13 mouse cellular contexts compared by ENCODE assay signal in the genomic region with DNA sequence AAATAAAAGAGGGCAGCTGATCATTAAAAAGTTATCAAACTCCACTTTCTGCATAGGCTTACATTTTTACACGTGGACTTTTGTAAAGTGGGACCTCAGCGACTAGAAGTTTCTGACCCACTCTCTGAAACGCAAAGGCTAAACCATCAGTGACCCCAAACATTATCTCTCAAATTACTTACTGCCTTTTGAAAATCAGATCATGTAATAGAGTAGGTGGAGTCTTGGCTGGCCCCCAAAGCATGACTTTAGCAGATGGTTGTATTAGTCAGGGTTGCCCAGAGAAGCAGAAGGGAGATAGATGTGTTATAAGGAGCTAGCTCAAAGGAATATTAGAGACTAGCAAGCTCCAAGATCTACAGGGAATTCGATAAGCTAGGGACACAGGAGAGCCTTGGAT.
DNase-seq lines count a peak whose midpoint lies in the region; ATAC-seq and TF ChIP-seq lines count a peak whose summit lies in the region.
"Had no signal": no experiment of that assay in that cellular context is flagged by ENCODE, and none has a peak within 500 bp of the region (broad histone marks: within the 10 kb centered on the region; RNA-seq: fewer than 3 reads in every experiment).

No protein-coding gene starts in this region.

- no peak for TF ChIP-seq CTCF in hindbrain, postnatal 0 days (IDR thresholded peaks at IDR 0.05; ENCODE audit: low read depth)
- TF ChIP-seq CTCF in layer of hippocampus, adult 2 months (conservative IDR thresholded peaks at IDR 0.05): no peak
- TF ChIP-seq CTCF in liver, postnatal 0 days (IDR thresholded peaks at IDR 0.05; ENCODE audit: low read depth): no peak

- H3K4me1 ChIP-seq in hindbrain, postnatal 0 days (ENCODE audit: insufficient read depth, low read length): peaks cover 21% of the 10 kb centered on the region
- peaks cover 37% of the 10 kb centered on the region for H3K4me1 ChIP-seq in hindbrain, embryonic 13.5 days (replicated peaks)
- peaks cover 36% of the 10 kb centered on the region for H3K4me1 ChIP-seq in intestine, embryonic 15.5 days (replicated peaks)
- peaks cover 29% of the 10 kb centered on the region for H3K4me1 ChIP-seq in liver, postnatal 0 days (ENCODE audit: insufficient read depth)

- H3K4me2 ChIP-seq in hindbrain, postnatal 0 days (ENCODE audit: low read depth, low read length): no peak overlapping the region
- no peak overlapping the region for H3K4me2 ChIP-seq in hindbrain, embryonic 13.5 days
- no peak overlapping the region for H3K4me2 ChIP-seq in intestine, embryonic 15.5 days (replicated peaks)
- no peak overlapping the region for H3K4me2 ChIP-seq in liver, postnatal 0 days (ENCODE audit: low read depth, low read length)
- H3K4me2 ChIP-seq: limb, embryonic 13.5 days had no signal

- DNase-seq in adrenal gland, postnatal 36 days: peak; percentile 19 to 35
- DNase-seq in adrenal gland, postnatal 4 days (ENCODE audit: low spot score in 2 of 2): no peak
- peak; percentile 25 for DNase-seq in hindbrain, postnatal 0 days (ENCODE audit: low spot score)
- DNase-seq in brain, adult 2 months (ENCODE audit: low read depth, low spot score): peak; percentile 61
- DNase-seq in layer of hippocampus, adult 2 months (ENCODE audit: low spot score in 2 of 2): peak; percentile 65 to 69
- no peak for DNase-seq in liver, postnatal 0 days
- DNase-seq: B cell, adult 2 months; embryo, embryonic 11 days; heart, postnatal 14 days had no signal

- no peak overlapping the region for H3K27ac ChIP-seq in hindbrain, postnatal 0 days
- no peak overlapping the region for H3K27ac ChIP-seq in hindbrain, embryonic 13.5 days
- peak overlapping the region; percentile 74 for H3K27ac ChIP-seq in layer of hippocampus, adult 2 months
- H3K27ac ChIP-seq in intestine, embryonic 15.5 days: no peak overlapping the region
- no peak overlapping the region for H3K27ac ChIP-seq in liver, postnatal 0 days (ENCODE audit: low read depth)
- H3K27ac ChIP-seq: kidney, postnatal 0 days; limb, embryonic 13.5 days had no signal

- no peaks in the 10 kb centered on the region for H3K27me3 ChIP-seq in hindbrain, postnatal 0 days (ENCODE audit: insufficient read depth, low read length)
- no peaks in the 10 kb centered on the region for H3K27me3 ChIP-seq in hindbrain, embryonic 13.5 days
- no peaks in the 10 kb centered on the region for H3K27me3 ChIP-seq in intestine, embryonic 15.5 days (replicated peaks)
- H3K27me3 ChIP-seq in liver, postnatal 0 days (ENCODE audit: insufficient read depth, low read length): no peaks in the 10 kb centered on the region
- H3K27me3 ChIP-seq: limb, embryonic 13.5 days had no signal

- ATAC-seq in hindbrain, postnatal 0 days: no peak
- no peak for ATAC-seq in hindbrain, embryonic 13.5 days (ENCODE audit: low FRiP score)
- no peak for ATAC-seq in intestine, embryonic 15.5 days
- no peak for ATAC-seq in liver, postnatal 0 days

- no peak overlapping the region for H3K4me3 ChIP-seq in hindbrain, postnatal 0 days (ENCODE audit: low read length)
- no peak overlapping the region for H3K4me3 ChIP-seq in hindbrain, embryonic 13.5 days
- no peak overlapping the region for H3K4me3 ChIP-seq in layer of hippocampus, adult 2 months
- H3K4me3 ChIP-seq in intestine, embryonic 15.5 days (replicated peaks): no peak overlapping the region
- H3K4me3 ChIP-seq in liver, postnatal 0 days (ENCODE audit: low read depth, low read length): no peak overlapping the region
- H3K4me3 ChIP-seq: limb, embryonic 13.5 days had no signal

- H3K36me3 ChIP-seq in hindbrain, postnatal 0 days (ENCODE audit: insufficient read depth, low read length): no peaks in the 10 kb centered on the region
- no peaks in the 10 kb centered on the region for H3K36me3 ChIP-seq in hindbrain, embryonic 13.5 days
- H3K36me3 ChIP-seq in intestine, embryonic 15.5 days: no peaks in the 10 kb centered on the region
- no peaks in the 10 kb centered on the region for H3K36me3 ChIP-seq in liver, postnatal 0 days (replicated peaks; ENCODE audit: insufficient read depth, low read length)
- H3K36me3 ChIP-seq: limb, embryonic 13.5 days had no signal

- 67% methylated on average over 4 of the region's 4 CpGs for WGBS in hindbrain, postnatal 0 days
- WGBS in hindbrain, embryonic 13.5 days: 85% methylated on average over 4 of the region's 4 CpGs
- 75% methylated on average over 4 of the region's 4 CpGs for WGBS in intestine, embryonic 15.5 days
- WGBS in liver, postnatal 0 days (ENCODE audit: insufficient replicate concordance): 75% methylated on average over 4 of the region's 4 CpGs

- H3K9ac ChIP-seq in hindbrain, postnatal 0 days (replicated peaks; ENCODE audit: low read length): no peak overlapping the region
- no peak overlapping the region for H3K9ac ChIP-seq in hindbrain, embryonic 13.5 days
- H3K9ac ChIP-seq in intestine, embryonic 15.5 days: no peak overlapping the region
- no peak overlapping the region for H3K9ac ChIP-seq in liver, postnatal 0 days (replicated peaks)
- H3K9ac ChIP-seq: limb, embryonic 13.5 days had no signal

- TF ChIP-seq EP300 in liver, postnatal 0 days (IDR thresholded peaks at IDR 0.05; ENCODE audit: low read depth): no peak

- H3K9me3 ChIP-seq in hindbrain, postnatal 0 days (ENCODE audit: low read length): no peaks in the 10 kb centered on the region
- H3K9me3 ChIP-seq in hindbrain, embryonic 13.5 days: no peaks in the 10 kb centered on the region
- no peaks in the 10 kb centered on the region for H3K9me3 ChIP-seq in intestine, embryonic 15.5 days
- H3K9me3 ChIP-seq in liver, postnatal 0 days (ENCODE audit: low read length): no peaks in the 10 kb centered on the region
- H3K9me3 ChIP-seq: limb, embryonic 13.5 days had no signal

Comparison
In these comparisons a context has a peak if more than half of its experiments do, and no peak if none do; other contexts are left out.
1. DNase-seq: peak in adrenal gland, postnatal 36 days (2 of 2), hindbrain, postnatal 0 days (single experiment), brain, adult 2 months (single experiment) and layer of hippocampus, adult 2 months (2 of 2); none in adrenal gland, postnatal 4 days (0 of 2) and liver, postnatal 0 days (single experiment).